Mouse (Mus musculus) brain, adult 2 months (tissue): ENCODE results near the gene Tmem255a.

Experiments
- DNase-seq: peaks from one replicate; pipeline ENCODE4 v3.0.0; 2011; ENCODE audit warnings: low read depth, low spot score

Gene Tmem255a

GRCm38 (mm10) chrX:38166592-38166991, 85.6 kb downstream of the Tmem255a start:
- no peak for DNase-seq

GRCm38 (mm10) chrX:38166064-38166463, 86.2 kb downstream of the Tmem255a start:
- no peak for DNase-seq

GRCm38 (mm10) chrX:38165315-38165714, 86.9 kb downstream of the Tmem255a start:
- no peak for DNase-seq

DNA sequence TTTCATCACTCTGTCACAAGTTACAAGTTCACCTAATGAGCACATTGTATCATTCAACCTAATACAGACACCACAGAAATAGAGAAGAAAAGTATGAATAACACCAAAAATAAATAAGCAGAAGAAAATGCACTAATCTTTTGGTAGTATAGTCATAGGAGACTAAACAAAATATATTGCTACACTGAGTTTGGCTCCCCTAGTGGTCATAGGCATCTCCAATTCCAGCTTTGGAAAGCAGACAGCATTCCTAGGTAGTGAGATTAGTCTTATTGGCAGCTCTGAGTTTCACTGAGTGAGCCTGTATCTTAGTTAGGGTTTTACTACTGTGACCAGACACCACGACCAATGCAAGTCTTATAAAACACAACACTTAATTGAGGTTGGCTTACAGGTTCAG, 93.1 kb downstream of the Tmem255a start:
- DNase-seq: no peak
